ENCODE assay signal across 5 mouse cellular contexts in genomic region chr2:3921084-3921483, GRCm38 (mm10).
A peak's percentile ranks its signal among the peaks of the same experiment; 100 is the strongest.
DNase-seq lines count a peak whose midpoint lies in the region; ATAC-seq lines count a peak whose summit lies in the region.

No protein-coding gene starts in this region.

- DNase-seq in MEL-GATA-1-ER (ENCODE audit: extremely low read depth, low read depth): peak; percentile 37

- peak; percentile 90 for ATAC-seq in common myeloid progenitor, adult 5-6 weeks (replicated peaks; ENCODE audit: low read depth, poor library complexity, severe bottlenecking)
- peak; percentile 75 for ATAC-seq in granulocyte monocyte progenitor cell, adult 5-6 weeks (replicated peaks; ENCODE audit: poor library complexity, severe bottlenecking)
- peak; percentile 81 for ATAC-seq in megakaryocyte, adult 5-6 weeks (ENCODE audit: poor library complexity, severe bottlenecking)
- ATAC-seq in megakaryocyte progenitor cell, adult 5-6 weeks (replicated peaks; ENCODE audit: poor library complexity): peak; percentile 77

Comparison
In these comparisons a context has a peak if more than half of its experiments do, and no peak if none do; other contexts are left out.
1. Peak in every context shown above with its lines: DNase-seq and ATAC-seq.